Mouse (Mus musculus) testis, postnatal 10 days (tissue): Measurements from ENCODE around the gene Gm42420.
A peak's percentile ranks its signal among the peaks of the same experiment; 100 is the strongest.

Experiments
- DNase-seq: peaks from one replicate; pipeline ENCODE4 v3.0.0; 2021; ENCODE audit warnings: low spot score

Gm42420 gene

DNA sequence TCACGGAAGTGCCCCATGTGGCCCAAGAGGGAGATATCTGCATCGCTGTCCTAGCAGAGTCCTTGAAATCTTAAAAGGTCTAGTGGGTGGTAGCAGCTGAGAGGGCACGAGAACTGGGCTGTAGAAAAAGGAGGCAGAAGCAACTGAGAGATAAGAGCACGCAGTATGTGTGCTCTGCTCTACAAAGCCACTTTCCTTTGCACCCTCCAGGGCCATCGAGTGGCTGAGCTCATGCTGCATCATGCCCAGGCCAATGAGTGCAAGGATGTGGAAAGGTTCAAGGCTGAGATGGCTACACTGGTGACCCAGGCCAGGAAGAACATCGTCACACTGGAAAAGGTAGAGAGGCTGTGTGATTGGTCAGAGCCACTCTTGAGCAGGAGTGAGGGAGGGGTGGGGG is at the start of gene Gm42420:
Gm42420 (plus strand) TSS at position 237 of the 400 bp plus-strand sequence.
- DNase-seq: no peak

DNA sequence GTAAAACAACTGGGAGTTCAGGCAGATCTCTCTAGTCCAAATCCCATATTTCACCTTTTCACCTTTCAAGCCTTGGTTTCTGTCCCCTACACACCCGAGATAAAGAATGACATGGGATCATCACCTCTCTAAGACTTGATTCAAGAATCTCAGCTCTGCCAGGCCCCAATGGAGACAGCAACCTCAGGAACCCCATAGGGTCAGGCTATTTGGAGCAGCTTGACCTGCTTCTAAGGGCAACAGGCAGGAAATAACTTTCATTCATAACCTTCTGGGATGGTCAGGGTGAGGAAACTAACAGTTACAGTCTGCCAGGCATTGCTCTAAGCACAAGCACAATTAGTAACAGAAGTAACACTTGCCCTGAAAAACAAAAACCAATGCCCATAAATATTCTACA is 48.9 kb upstream of the Gm42420 start:
- no peak for DNase-seq

- DNase-seq: no peak
Observed at GRCm38 (mm10) chr6:39537276-39537675, 48.3 kb upstream of the Gm42420 start.

GRCm38 (mm10) chr6:39538227-39538626 is 47.3 kb upstream of the Gm42420 start:
- DNase-seq: no peak

- no peak for DNase-seq
Observed at GRCm38 (mm10) chr6:39539679-39540155, 45.8 kb upstream of the Gm42420 start.

DNA sequence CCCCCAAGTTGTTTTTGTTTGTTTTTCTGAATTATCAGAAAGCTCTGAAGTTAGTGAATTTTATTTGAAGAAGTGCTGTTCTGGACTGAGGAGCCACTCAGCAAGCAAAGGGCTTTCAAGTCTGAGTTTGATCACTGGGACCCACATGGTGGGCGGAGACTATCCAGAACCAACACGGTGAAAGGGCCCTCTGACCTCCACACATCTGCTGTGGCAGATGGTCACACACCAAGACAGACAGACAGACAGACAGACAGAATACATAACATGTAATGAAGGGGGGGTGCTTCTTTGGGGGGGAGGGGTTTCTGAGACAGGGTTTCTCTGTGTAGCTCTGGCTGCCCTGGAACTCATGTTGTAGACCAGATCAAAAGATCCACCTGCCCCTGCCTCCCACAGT is 45.0 kb upstream of the Gm42420 start:
- no peak for DNase-seq

DNA sequence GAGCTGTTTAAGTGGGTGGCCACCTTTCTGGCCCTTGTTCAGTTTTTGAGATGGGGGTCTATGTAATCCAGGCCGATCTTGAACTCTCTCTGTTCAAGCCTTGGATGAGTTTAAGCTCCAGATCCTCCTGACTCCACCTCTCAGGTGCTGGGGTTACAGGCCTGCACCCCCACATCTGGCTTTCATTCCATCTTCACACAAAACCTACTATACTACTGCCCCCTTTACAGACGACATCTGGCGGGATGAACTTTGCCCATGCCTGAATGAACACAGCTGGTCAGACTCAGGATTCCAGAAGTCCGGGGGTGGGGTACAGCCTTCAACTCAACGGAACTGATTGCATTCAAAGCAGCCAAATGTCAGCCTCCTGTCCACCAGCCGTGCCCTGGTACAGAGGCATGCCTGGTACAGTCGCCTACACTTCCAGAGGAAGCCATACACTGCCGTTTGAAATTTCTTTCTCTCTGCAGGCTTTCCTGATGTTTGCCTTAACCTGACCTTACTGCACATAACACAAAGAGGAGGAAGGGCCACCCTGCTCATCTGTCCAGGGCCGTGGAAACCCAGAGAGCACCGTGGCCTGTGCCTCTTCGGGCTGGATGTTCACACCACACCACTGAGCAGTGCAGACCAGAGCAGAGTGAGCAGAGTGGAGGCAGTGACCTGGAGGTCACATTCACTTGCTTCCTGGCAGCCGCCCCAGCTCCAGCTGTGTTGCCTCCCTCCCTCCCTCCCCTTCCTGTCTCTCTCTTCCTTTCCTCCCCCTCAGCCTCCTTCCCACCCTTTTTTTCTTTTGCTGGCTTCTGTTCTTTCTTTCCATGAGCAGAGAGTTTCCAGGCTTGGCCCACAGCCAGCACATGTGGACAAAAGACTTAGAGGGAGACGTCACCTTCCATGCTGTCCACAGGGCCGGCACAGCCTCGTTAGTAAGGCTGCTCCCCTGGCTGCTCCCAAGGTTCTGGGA is 42.6 kb upstream of the Gm42420 start:
- DNase-seq: peak; percentile 89

- DNase-seq: no peak
Observed at GRCm38 (mm10) chr6:39543769-39544420, 41.7 kb upstream of the Gm42420 start.

- no peak for DNase-seq
Observed at GRCm38 (mm10) chr6:39545474-39545873, 40.1 kb upstream of the Gm42420 start.

DNA sequence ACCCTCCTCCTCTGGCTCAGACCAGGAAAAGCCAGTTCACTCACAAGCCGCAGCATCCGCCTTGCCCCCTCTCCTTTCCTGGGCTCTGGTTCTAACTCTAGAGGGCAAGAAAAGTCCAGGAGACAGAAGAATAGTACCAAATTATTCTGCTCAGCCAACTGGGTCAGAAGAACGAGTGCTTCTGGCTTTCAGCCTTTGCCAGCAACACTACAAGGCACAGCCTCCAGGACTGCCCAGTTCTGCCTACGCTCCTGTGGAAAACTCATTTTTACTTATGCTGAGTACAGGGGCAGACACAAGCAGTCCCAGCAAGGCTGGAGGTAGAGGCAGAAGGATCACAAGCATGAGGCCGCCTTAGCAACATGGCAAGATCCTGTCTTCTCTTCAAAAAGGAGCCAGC is 37.5 kb upstream of the Gm42420 start:
- no peak for DNase-seq

- DNase-seq: no peak
Observed at GRCm38 (mm10) chr6:39551981-39552636, 33.4 kb upstream of the Gm42420 start.

DNA sequence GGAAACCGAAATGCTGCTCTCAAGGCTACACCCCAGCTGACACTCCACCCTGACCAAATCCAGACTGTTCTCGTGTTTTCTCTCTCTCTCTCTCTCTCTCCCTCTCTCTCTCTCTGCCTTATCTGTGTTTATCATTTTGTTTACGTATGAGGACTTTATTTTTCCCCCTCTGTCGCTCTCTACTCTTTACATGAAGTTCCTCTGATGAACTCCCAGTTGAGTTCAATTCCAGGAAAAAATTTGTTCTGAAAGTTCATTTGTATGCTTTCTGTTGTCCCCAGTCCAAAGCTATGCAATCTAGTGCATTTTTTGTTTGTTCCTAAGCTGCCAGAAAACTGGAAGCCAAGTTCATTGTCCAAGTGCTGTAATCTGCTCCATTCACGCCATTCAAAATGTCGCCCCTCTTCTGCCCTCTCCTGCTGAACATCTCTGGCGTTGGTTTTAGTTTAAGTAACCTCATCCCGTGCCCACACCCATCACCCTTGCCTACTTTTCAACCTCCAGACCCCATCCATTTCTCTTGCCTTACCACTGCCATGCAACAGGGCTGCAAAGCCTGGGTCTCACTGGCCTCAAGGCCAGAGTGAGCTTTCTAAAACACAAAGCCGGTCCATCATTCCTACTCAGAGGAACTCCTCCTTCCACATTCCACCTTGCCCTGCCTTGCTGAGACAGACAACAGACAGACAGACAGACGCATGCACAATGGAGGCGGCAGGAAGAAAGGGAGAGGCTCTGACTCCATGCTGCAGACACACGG is 30.5 kb upstream of the Gm42420 start:
- no peak for DNase-seq

DNA sequence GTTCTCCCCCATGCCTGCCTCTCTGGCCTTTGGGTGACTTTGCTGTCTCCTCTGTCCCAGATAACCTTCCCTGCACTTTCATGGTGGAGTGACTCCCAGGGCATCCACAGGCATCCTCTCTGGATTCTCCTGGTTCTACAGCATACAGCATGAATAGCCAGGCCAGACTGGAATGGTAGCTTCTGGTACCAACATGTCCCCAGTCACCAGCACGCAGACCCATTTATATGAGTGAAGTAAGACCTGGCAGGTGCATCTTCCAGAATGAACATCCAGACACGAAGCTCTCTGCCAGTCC is 30.0 kb upstream of the Gm42420 start:
- DNase-seq: no peak

GRCm38 (mm10) chr6:39556900-39557659 is 28.5 kb upstream of the Gm42420 start:
- peak; percentile 67 for DNase-seq

- peak; percentile 87 for DNase-seq
Observed at GRCm38 (mm10) chr6:39557723-39558261, 27.8 kb upstream of the Gm42420 start, which contains the start of gene Dennd2a. Dennd2a (minus strand) TSS chr6:39557867.

GRCm38 (mm10) chr6:39559276-39559939 is 26.1 kb upstream of the Gm42420 start:
- DNase-seq: no peak

- DNase-seq: peak; percentile 79
Observed at GRCm38 (mm10) chr6:39562166-39563015, 23.2 kb upstream of the Gm42420 start.

GRCm38 (mm10) chr6:39567528-39567927 is 18.0 kb upstream of the Gm42420 start:
- no peak for DNase-seq

DNA sequence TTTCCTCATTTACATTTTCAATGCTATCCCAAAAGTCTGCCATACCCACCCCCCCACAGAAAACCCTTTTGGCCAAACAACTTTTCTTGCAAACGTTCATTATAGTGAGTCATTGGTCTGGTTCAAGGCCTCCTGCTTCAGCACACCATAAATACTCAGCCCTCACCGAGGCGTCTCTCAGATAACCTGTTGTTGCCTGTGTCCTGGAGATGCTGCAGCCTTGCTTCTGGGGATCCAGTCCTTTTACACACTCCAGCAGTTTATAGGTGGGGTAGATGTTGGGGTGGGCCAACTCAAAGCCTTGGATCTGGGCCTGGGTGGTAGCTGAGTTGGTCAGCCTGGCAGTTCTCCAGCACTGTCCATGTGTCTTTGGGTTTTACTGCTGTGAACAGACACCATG is 15.1 kb upstream of the Gm42420 start:
- DNase-seq: no peak
